Mouse (Mus musculus) neural tube, embryonic 13.5 days (tissue): ENCODE results near the gene Elf1. TPM values are rescaled to one million over a fixed set of nuclear protein-coding genes. Genes with fewer than 3 reads are reported as not detected.

Experiments used
- ATAC-seq: fragments of 200-750 bp; cut with Nextera tagmentation; 2 replicates; pipeline ENCODE4 v1.8.0; 2017; ENCODE audit warnings: low read depth, mild to moderate bottlenecking, moderate TSS enrichment, moderate library complexity
- H3K27ac ChIP-seq: fragments of 300-500 bp; sonication (generic); replicated peaks from 2 replicates; pipeline ENCODE4 v1.5.1; 2015; ENCODE audit warnings: moderate library complexity, mild to moderate bottlenecking, inconsistent platforms
- H3K27me3 ChIP-seq: fragments of 300-500 bp; sonication (generic); 2 replicates; pipeline ENCODE4 v1.6.1; 2015; ENCODE audit warnings: mild to moderate bottlenecking, inconsistent platforms
- H3K36me3 ChIP-seq: fragments of 300-500 bp; sonication (generic); 2 replicates; pipeline ENCODE4 v1.6.1; 2015; ENCODE audit warnings: mild to moderate bottlenecking, inconsistent platforms
- H3K4me1 ChIP-seq: fragments of 300-500 bp; sonication (generic); replicated peaks from 2 replicates; pipeline ENCODE4 v1.6.1; 2015; ENCODE audit warnings: inconsistent platforms
- H3K4me2 ChIP-seq: fragments of 300-500 bp; sonication (generic); 2 replicates; pipeline ENCODE4 v1.6.1; 2015; ENCODE audit warnings: inconsistent platforms, mild to moderate bottlenecking, moderate library complexity
- H3K4me3 ChIP-seq: fragments of 300-500 bp; sonication (generic); 2 replicates; pipeline ENCODE4 v1.5.1; 2015; ENCODE audit warnings: mild to moderate bottlenecking, inconsistent platforms
- H3K9ac ChIP-seq: fragments of 300-500 bp; sonication (generic); 2 replicates; pipeline ENCODE4 v1.6.1; 2015; ENCODE audit warnings: moderate library complexity, mild to moderate bottlenecking, inconsistent platforms
- H3K9me3 ChIP-seq: fragments of 300-500 bp; sonication (generic); 2 replicates; pipeline ENCODE4 v1.6.1; 2016; ENCODE audit warnings: inconsistent platforms
- WGBS: fragments of 180-500 bp; shearing (Covaris S2); methylation state at CpG from one replicate; pipeline ENCODE4 v1.1.7; 2015; 5-methylcytosine and 5-hydroxymethylcytosine counted together
- polyA plus RNA-seq: library from polyadenylated mRNA; unstranded; fragments of >200 nt; fragmentation: Nextera tagmentation; extraction: Ambion mirVana; gene quantifications from 2 replicates; pipeline ENCODE4 v1.2.1, GENCODE M21; 2015

Gene Elf1
- polyA plus RNA-seq, 1 experiment from 2014 or later = 4.3 TPM

DNA sequence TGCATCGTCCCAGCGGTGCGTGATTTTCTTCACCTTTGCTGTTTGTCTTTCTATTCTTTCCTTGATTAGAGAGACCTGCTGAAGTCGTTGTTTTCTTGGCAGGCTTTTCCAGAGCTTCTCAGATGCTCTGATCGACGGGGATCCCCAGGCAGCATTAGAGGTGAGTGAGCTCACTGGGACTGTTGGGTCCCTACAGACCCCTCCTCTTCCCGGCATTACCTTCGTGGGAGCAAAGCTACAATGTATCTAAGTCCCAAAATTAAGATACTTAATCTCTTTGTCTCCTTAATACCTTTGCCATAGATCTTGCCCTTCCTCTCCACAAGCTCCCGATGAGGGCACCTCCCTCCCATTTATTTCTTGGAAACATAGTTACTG is 106.8 kb downstream of the Elf1 start:
- WGBS = 1% methylated on average over 9 of the region's 9 CpGs
- Histone ChIP-seq H3K4me2 (peak overlapping the region; percentile 91), H3K4me1 (peaks cover 36% of the 10 kb centered on the region), H3K27ac (peak overlapping the region; percentile 96), H3K27me3 (no peaks in the 10 kb centered on the region), H3K9me3 (no peaks in the 10 kb centered on the region), H3K4me3 (peak overlapping the region; percentile 69), H3K36me3 (0 out of 2 replicates have a peak, but pooled peaks cover 8% of the 10 kb centered on the region), H3K9ac (peak overlapping the region; percentile 71)
- ATAC-seq = peak; percentile 58

- peaks cover 36% of the 10 kb centered on the region for H3K4me1 ChIP-seq
- H3K9me3 ChIP-seq = no peaks in the 10 kb centered on the region
- ATAC-seq = no peak
- peak overlapping the region; percentile 69 for H3K4me3 ChIP-seq
- H3K4me2 ChIP-seq = peak overlapping the region; percentile 91
- H3K36me3 ChIP-seq = 0 out of 2 replicates have a peak, but pooled peaks cover 8% of the 10 kb centered on the region
- H3K27ac ChIP-seq = no peak overlapping the region
- 90% methylated on average over 9 of the region's 9 CpGs for WGBS
- H3K27me3 ChIP-seq = no peaks in the 10 kb centered on the region
- H3K9ac ChIP-seq = peak overlapping the region; percentile 71
These were observed 107.5 kb downstream of the Elf1 start for GRCm38 (mm10) chr14:79588534-79588951.

DNA sequence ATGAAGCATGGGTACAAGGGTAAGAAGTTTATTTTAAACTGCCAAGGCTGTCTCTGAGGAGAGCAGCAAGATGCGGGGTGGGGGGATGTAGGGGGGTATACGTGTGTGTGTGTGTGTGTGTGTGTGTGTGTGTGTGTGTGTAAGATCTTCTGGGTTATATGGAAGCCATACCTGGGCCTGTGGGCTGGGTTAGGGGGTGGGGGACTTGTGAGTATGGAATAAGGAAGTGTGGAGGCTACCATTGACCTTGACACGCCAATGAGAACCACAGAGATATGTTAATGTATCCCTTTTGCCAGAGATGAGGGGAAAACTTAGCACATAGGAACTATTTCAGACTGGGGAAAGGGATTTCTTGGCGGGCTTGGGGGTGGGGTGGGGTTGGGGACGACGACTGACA is 108.4 kb downstream of the Elf1 start:
- peaks cover 36% of the 10 kb centered on the region for H3K4me1 ChIP-seq
- no peak for ATAC-seq
- no peaks in the 10 kb centered on the region for H3K9me3 ChIP-seq
- no peak overlapping the region for H3K9ac ChIP-seq
- H3K27me3 ChIP-seq = no peaks in the 10 kb centered on the region
- 0 out of 2 replicates have a peak, but pooled peaks cover 8% of the 10 kb centered on the region for H3K36me3 ChIP-seq
- no peak overlapping the region for H3K4me3 ChIP-seq
- no peak overlapping the region for H3K27ac ChIP-seq
- 91% methylated on average over 6 of the region's 6 CpGs for WGBS
- peak overlapping the region; percentile 91; the same call in 1 of the 2 replicates for H3K4me2 ChIP-seq

GRCm38 (mm10) chr14:79590916-79591315 is 109.9 kb downstream of the Elf1 start:
- over 99% methylated on average over 8 of the region's 8 CpGs for WGBS
- Histone ChIP-seq H3K4me2 (no peak overlapping the region), H3K27me3 (no peaks in the 10 kb centered on the region), H3K4me1 (peaks cover 36% of the 10 kb centered on the region), H3K27ac (no peak overlapping the region), H3K4me3 (no peak overlapping the region), H3K9me3 (no peaks in the 10 kb centered on the region), H3K36me3 (peaks cover 15% of the 10 kb centered on the region), H3K9ac (no peak overlapping the region)
- no peak for ATAC-seq

DNA sequence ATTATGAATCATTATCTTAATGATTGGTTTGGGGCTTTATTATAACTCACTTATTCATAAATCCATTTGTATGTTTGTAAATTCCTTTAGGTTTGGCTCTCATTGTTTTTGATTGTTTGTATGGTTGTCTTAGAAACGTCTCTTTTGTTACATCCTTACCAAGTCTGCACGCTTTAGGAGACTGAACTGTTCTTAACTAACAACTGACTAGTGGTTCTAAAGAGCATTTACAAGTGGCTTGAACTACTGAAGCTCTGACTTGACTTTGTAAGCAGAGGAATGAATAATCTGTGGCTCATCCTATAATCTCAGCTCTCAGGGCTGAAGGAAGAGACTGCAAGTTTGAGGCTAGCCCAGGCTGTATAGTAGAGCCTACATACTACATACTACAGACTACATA is 110.6 kb downstream of the Elf1 start:
- Histone ChIP-seq H3K27ac (no peak overlapping the region), H3K4me1 (peaks cover 32% of the 10 kb centered on the region), H3K9ac (no peak overlapping the region), H3K27me3 (no peaks in the 10 kb centered on the region), H3K9me3 (no peaks in the 10 kb centered on the region), H3K36me3 (peaks cover 22% of the 10 kb centered on the region), H3K4me3 (no peak overlapping the region), H3K4me2 (no peak overlapping the region)
- 90% methylated on average over 2 of the region's 2 CpGs for WGBS
- ATAC-seq = no peak

GRCm38 (mm10) chr14:79594069-79594468 is 113.1 kb downstream of the Elf1 start:
- H3K9me3 ChIP-seq = no peaks in the 10 kb centered on the region
- H3K4me3 ChIP-seq = no peak overlapping the region
- no peak overlapping the region for H3K27ac ChIP-seq
- peaks cover 42% of the 10 kb centered on the region for H3K36me3 ChIP-seq
- no peak overlapping the region for H3K4me2 ChIP-seq
- H3K9ac ChIP-seq = no peak overlapping the region
- no peaks in the 10 kb centered on the region for H3K27me3 ChIP-seq
- H3K4me1 ChIP-seq = peaks cover 17% of the 10 kb centered on the region
- ATAC-seq = no peak
- 91% methylated on average over 5 of the region's 5 CpGs for WGBS

GRCm38 (mm10) chr14:79596602-79597001 is 115.6 kb downstream of the Elf1 start:
- Histone ChIP-seq H3K4me1 (peaks cover 6% of the 10 kb centered on the region; the same call in 1 of the 2 replicates), H3K4me2 (no peak overlapping the region), H3K9ac (no peak overlapping the region), H3K27ac (no peak overlapping the region), H3K4me3 (no peak overlapping the region), H3K9me3 (no peaks in the 10 kb centered on the region), H3K27me3 (no peaks in the 10 kb centered on the region), H3K36me3 (peaks cover 60% of the 10 kb centered on the region)
- 88% methylated on average over 4 of the region's 4 CpGs for WGBS
- ATAC-seq = no peak

DNA sequence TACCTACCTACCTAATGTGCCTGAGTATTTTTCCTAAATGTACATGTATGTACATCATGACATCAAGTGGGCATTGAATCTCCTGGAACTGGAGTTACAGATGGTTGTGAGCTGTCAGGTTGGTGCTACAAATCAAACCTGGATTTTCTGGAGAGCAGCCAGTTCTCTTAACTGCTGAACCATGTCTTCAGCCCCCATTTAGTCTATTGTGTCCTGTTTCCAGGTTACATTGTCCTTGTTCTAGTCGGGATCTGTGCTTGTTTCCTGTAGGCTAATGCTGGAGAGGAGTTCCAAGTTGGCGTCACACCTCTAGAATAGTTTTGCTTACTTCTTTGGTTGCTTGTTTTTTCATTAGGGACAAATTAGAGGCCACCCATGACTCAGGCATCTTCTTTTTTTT is 124.9 kb downstream of the Elf1 start:
- H3K36me3 ChIP-seq = peaks cover 82% of the 10 kb centered on the region
- H3K27me3 ChIP-seq = no peaks in the 10 kb centered on the region
- no peak for ATAC-seq
- H3K27ac ChIP-seq = no peak overlapping the region
- no peaks in the 10 kb centered on the region for H3K4me1 ChIP-seq
- WGBS = 84% methylated on average over 2 of the region's 2 CpGs
- no peak overlapping the region for H3K4me3 ChIP-seq
- no peak overlapping the region for H3K4me2 ChIP-seq
- H3K9me3 ChIP-seq = no peaks in the 10 kb centered on the region
- no peak overlapping the region for H3K9ac ChIP-seq

- WGBS = 89% methylated on average over 6 of the region's 6 CpGs
- Histone ChIP-seq H3K9me3 (no peaks in the 10 kb centered on the region), H3K4me1 (no peaks in the 10 kb centered on the region), H3K27ac (no peak overlapping the region), H3K4me2 (no peak overlapping the region), H3K36me3 (peaks cover 82% of the 10 kb centered on the region), H3K4me3 (no peak overlapping the region), H3K27me3 (no peaks in the 10 kb centered on the region), H3K9ac (no peak overlapping the region)
- ATAC-seq = no peak
These were observed 125.4 kb downstream of the Elf1 start for GRCm38 (mm10) chr14:79606392-79606791.

DNA sequence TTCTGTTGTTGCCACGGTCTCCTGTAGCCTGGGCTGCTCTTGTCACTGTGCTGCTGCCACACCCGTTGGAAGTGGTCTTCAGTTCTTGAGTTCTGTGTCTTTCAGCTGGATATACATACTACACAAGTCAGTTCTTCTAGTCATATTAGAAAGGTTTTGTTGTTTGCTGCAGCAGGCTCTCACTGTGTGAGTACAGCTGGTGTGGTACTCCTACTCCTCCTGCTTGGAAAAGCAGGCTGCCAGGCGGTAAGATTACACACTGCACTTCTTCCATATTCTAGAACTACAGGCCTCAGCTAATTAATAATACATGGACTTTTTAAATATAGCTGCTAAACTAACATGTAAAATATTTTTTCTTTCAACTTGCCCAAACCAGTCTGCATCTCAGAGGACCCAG is 125.9 kb downstream of the Elf1 start:
- Histone ChIP-seq H3K36me3 (peaks cover 81% of the 10 kb centered on the region), H3K9me3 (no peaks in the 10 kb centered on the region), H3K4me3 (no peak overlapping the region), H3K27ac (no peak overlapping the region), H3K9ac (no peak overlapping the region), H3K27me3 (no peaks in the 10 kb centered on the region), H3K4me2 (no peak overlapping the region), H3K4me1 (no peaks in the 10 kb centered on the region)
- WGBS = 94% methylated on average over 3 of the region's 3 CpGs
- ATAC-seq = no peak

DNA sequence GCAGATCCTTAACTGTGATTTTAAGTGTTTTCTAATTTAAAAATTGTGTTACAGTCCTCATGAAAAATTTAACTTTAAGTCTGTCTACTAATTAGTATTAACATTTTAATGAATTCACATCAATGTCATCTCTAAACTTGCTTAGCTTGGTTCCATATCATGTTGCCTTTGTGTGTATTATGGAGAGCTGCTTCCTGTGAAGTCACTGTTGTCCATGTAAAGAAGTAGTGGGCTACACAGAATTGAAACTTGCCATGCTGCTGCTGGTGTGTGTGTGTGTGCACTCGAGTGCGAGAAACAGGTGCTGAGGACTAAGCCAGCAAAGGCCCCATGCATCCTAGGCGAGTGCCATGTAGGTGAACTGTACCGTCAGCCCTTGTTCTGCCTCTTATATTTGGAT is 126.4 kb downstream of the Elf1 start:
- WGBS = 96% methylated on average over 4 of the region's 4 CpGs
- no peak for ATAC-seq
- Histone ChIP-seq H3K4me1 (no peaks in the 10 kb centered on the region), H3K9ac (no peak overlapping the region), H3K4me2 (no peak overlapping the region), H3K27me3 (no peaks in the 10 kb centered on the region), H3K4me3 (no peak overlapping the region), H3K36me3 (peaks cover 81% of the 10 kb centered on the region), H3K9me3 (no peaks in the 10 kb centered on the region), H3K27ac (no peak overlapping the region)

GRCm38 (mm10) chr14:79608286-79608685 is 127.3 kb downstream of the Elf1 start:
- no peaks in the 10 kb centered on the region for H3K27me3 ChIP-seq
- H3K9me3 ChIP-seq = no peaks in the 10 kb centered on the region
- H3K4me1 ChIP-seq = no peaks in the 10 kb centered on the region
- H3K9ac ChIP-seq = no peak overlapping the region
- H3K27ac ChIP-seq = no peak overlapping the region
- H3K36me3 ChIP-seq = peaks cover 82% of the 10 kb centered on the region
- ATAC-seq = no peak
- WGBS = 90% methylated on average over 6 of the region's 6 CpGs
- H3K4me3 ChIP-seq = no peak overlapping the region
- no peak overlapping the region for H3K4me2 ChIP-seq

DNA sequence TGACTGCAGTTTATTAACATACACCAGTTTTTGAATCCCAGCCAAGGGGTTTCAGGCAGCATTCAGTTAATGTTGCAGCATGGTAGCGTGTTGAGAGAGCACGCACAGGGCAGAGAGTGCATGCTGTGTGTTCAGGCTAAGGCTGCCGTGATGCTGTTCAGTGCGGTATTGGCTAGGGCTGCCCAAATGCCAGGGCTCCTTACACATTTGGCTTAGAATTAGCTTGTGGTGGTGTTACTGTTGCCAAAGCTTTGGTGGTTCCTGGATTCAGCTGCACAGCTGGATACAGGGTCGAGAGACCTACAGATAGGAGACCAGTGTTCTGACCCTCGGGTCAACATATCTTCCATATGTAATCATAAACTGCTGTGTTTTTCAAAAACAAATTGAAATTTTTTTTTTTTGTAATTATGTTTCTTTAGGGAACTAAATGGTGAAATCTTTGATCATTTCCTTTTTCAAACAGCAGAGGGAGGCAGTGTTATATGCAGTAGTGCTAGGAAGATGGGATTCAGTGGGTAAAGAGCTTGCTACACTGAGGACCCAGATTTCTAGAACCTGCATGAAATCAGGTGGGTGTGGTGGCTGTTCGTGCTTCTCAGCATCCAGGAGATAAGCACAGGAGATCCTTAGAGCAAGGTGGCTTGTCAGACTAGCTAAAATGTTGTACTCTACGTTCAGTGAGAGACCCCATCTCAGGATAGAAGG is 136.3 kb downstream of the Elf1 start:
- ATAC-seq = peak; percentile 65
- H3K4me3 ChIP-seq = no peak overlapping the region
- no peak overlapping the region for H3K9ac ChIP-seq
- no peaks in the 10 kb centered on the region for H3K9me3 ChIP-seq
- H3K4me1 ChIP-seq = no peaks in the 10 kb centered on the region
- no peaks in the 10 kb centered on the region for H3K27me3 ChIP-seq
- H3K4me2 ChIP-seq = no peak overlapping the region
- H3K27ac ChIP-seq = no peak overlapping the region; the same call in 1 of the 2 replicates
- 83% methylated on average over 8 of the region's 8 CpGs for WGBS
- H3K36me3 ChIP-seq = peaks cover 49% of the 10 kb centered on the region
